Mouse (Mus musculus): ENCODE results near the gene Fzr1.

The Fzr1 gene

GRCm38 (mm10) chr10:81402227-81402765, 24.0 kb upstream of the Fzr1 start:
- no peak for DNase-seq (ENCODE audit: extremely low read depth, low read depth, low spot score)

GRCm38 (mm10) chr10:81401521-81402226, 23.4 kb upstream of the Fzr1 start:
- DNase-seq (ENCODE audit: extremely low read depth, low read depth, low spot score) = no peak

GRCm38 (mm10) chr10:81401205-81401520, 22.8 kb upstream of the Fzr1 start:
- no peak for DNase-seq (ENCODE audit: extremely low read depth, low read depth, low spot score)

GRCm38 (mm10) chr10:81400371-81401204, 22.3 kb upstream of the Fzr1 start:
- DNase-seq (ENCODE audit: extremely low read depth, low read depth, low spot score) = no peak

GRCm38 (mm10) chr10:81399798-81400308, 21.5 kb upstream of the Fzr1 start:
- no peak for DNase-seq (ENCODE audit: extremely low read depth, low read depth, low spot score)

- DNase-seq (ENCODE audit: extremely low read depth, low read depth, low spot score) = no peak
These were observed 21.0 kb upstream of the Fzr1 start for GRCm38 (mm10) chr10:81399296-81399695.

- DNase-seq (ENCODE audit: extremely low read depth, low read depth, low spot score) = no peak
These were observed 18.4 kb upstream of the Fzr1 start for GRCm38 (mm10) chr10:81396749-81397148.

GRCm38 (mm10) chr10:81395865-81396264, 17.5 kb upstream of the Fzr1 start:
- DNase-seq (ENCODE audit: extremely low read depth, low read depth, low spot score) = no peak

- DNase-seq (ENCODE audit: extremely low read depth, low read depth, low spot score) = no peak
These were observed 16.8 kb upstream of the Fzr1 start for GRCm38 (mm10) chr10:81395127-81395526.

- no peak for DNase-seq (ENCODE audit: extremely low read depth, low read depth, low spot score)
These were observed 15.2 kb upstream of the Fzr1 start for GRCm38 (mm10) chr10:81393456-81394063.

GRCm38 (mm10) chr10:81392781-81393185, 14.5 kb upstream of the Fzr1 start, which contains the start of gene Smim24:
Gene Smim24, plus strand, starts transcription at chr10:81393051.
- no peak for DNase-seq (ENCODE audit: extremely low read depth, low read depth, low spot score)

GRCm38 (mm10) chr10:81392270-81392669, 14.0 kb upstream of the Fzr1 start:
- DNase-seq (ENCODE audit: extremely low read depth, low read depth, low spot score) = no peak

GRCm38 (mm10) chr10:81390678-81390965, 12.3 kb upstream of the Fzr1 start:
- no peak for DNase-seq (ENCODE audit: extremely low read depth, low read depth, low spot score)

- DNase-seq (ENCODE audit: extremely low read depth, low read depth, low spot score) = no peak
These were observed 11.7 kb upstream of the Fzr1 start for GRCm38 (mm10) chr10:81389801-81390677.

GRCm38 (mm10) chr10:81389373-81389772, 11.1 kb upstream of the Fzr1 start:
- no peak for DNase-seq (ENCODE audit: extremely low read depth, low read depth, low spot score)

GRCm38 (mm10) chr10:81388505-81389055, 10.3 kb upstream of the Fzr1 start, which contains the start of gene Gm48552:
Gene Gm48552, plus strand, starts transcription at chr10:81389005.
- DNase-seq (ENCODE audit: extremely low read depth, low read depth, low spot score) = no peak

- DNase-seq (ENCODE audit: extremely low read depth, low read depth, low spot score) = no peak
These were observed 9.4 kb upstream of the Fzr1 start for GRCm38 (mm10) chr10:81387716-81388115.

GRCm38 (mm10) chr10:81385603-81386306, 7.4 kb upstream of the Fzr1 start:
- DNase-seq (ENCODE audit: extremely low read depth, low read depth, low spot score) = no peak

GRCm38 (mm10) chr10:81384605-81384982, 6.3 kb upstream of the Fzr1 start:
- DNase-seq (ENCODE audit: extremely low read depth, low read depth, low spot score) = no peak

Data from fat pad, adult 2 months (tissue).